Mouse (Mus musculus) embryonic facial prominence, embryonic 14.5 days (tissue): ENCODE data around the gene Slc25a30. TPM values are rescaled to one million over a fixed set of nuclear protein-coding genes. Genes with fewer than 3 reads are reported as not detected.
A peak's percentile ranks its signal among the peaks of the same experiment; 100 is the strongest.
"Not testable (repeated sequence)": the region's sequence is repeated elsewhere in the genome, so short reads cannot be mapped to it uniquely, and the experiment has no call there.

Experiments
- ATAC-seq: fragments of 200-750 bp; cut with Nextera tagmentation; 2 replicates; pipeline ENCODE4 v1.8.0; 2017; ENCODE audit warnings: low read depth, moderate number of reproducible peaks, moderate TSS enrichment
- DNase-seq: peaks from one replicate; pipeline ENCODE4 v3.0.0-alpha.2; 2015; ENCODE audit warnings: low spot score
- H3K27ac ChIP-seq: fragments of 300-500 bp; sonication (generic); replicated peaks from 2 replicates; pipeline ENCODE4 v1.5.1; 2014; ENCODE audit warnings: low read depth, mild to moderate bottlenecking, low read length, moderate library complexity
- H3K27me3 ChIP-seq: fragments of 300-500 bp; sonication (generic); replicated peaks from 2 replicates; pipeline ENCODE4 v1.6.1; 2014; ENCODE audit warnings: low read length; ENCODE audit not compliant: control insufficient read depth, insufficient read depth
- H3K36me3 ChIP-seq: fragments of 300-500 bp; sonication (generic); 2 replicates; pipeline ENCODE4 v1.6.1; 2014; ENCODE audit warnings: low read length, mixed read lengths; ENCODE audit not compliant: control insufficient read depth, insufficient read depth
- H3K4me1 ChIP-seq: fragments of 300-500 bp; sonication (generic); 2 replicates; pipeline ENCODE4 v1.6.1; 2014; ENCODE audit warnings: antibody characterized with exemption, low read length; ENCODE audit not compliant: control insufficient read depth, insufficient read depth
- H3K4me2 ChIP-seq: fragments of 300-500 bp; sonication (generic); 2 replicates; pipeline ENCODE4 v1.6.1; 2014; ENCODE audit warnings: low read depth, mild to moderate bottlenecking, low read length, moderate library complexity, mixed read lengths
- H3K4me3 ChIP-seq: fragments of 300-500 bp; sonication (generic); 2 replicates; pipeline ENCODE4 v1.5.1; 2014; ENCODE audit warnings: low read depth, mild to moderate bottlenecking, low read length
- H3K9ac ChIP-seq: fragments of 300-500 bp; sonication (generic); 2 replicates; pipeline ENCODE4 v1.6.1; 2014; ENCODE audit warnings: low read depth, mild to moderate bottlenecking, low read length, moderate library complexity, mixed read lengths
- H3K9me3 ChIP-seq: fragments of 300-500 bp; sonication (generic); 2 replicates; pipeline ENCODE4 v1.6.1; 2016; ENCODE audit warnings: low read length; ENCODE audit not compliant: control insufficient read depth
- WGBS: fragments of 180-500 bp; shearing (Covaris S2); extraction: QIAGEN DNeasy Blood & Tissue Kit; methylation state at CpG from one replicate; pipeline ENCODE4 v1.1.7; 2014; 5-methylcytosine and 5-hydroxymethylcytosine counted together
- polyA plus RNA-seq: library from polyadenylated mRNA; unstranded; fragments of >200 nt; fragmentation: Nextera tagmentation; extraction: Ambion mirVana; gene quantifications from 2 replicates; pipeline ENCODE4 v1.2.1, GENCODE M21; 2014

Slc25a30 gene
- polyA plus RNA-seq, 1 experiment from 2014 or later = 4.4 TPM

DNA sequence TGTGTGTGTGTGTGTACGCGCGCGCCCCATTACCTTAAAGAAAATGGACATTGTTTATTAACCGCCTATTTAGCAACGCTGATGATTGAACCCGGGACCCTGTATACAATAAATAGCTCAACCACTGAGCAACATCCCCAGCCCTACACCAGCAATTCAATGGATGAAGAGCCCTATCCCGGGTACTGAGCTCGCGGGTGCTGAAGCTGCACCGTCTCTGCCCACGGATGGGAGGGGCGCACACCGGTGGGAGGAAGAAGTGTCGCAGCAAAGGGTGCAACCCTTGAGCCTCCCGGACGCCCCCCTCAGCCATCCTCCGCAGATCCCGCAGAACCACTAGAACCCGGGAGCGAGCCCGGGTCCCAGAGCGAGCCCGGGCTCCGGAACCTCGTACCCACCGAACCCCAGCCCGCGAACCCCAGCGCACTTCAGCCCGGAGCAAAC is 391 bp downstream of the Slc25a30 start:
- ATAC-seq = peak; percentile 70
- DNase-seq = peak; percentile 49
- peaks cover 21% of the 10 kb centered on the region for H3K27me3 ChIP-seq
- H3K4me1 ChIP-seq = peaks cover 5% of the 10 kb centered on the region; the same call in 1 of the 2 replicates
- H3K27ac ChIP-seq = 0 out of 2 replicates have a peak overlapping the region, but pooled peaks have one; percentile 55
- H3K4me2 ChIP-seq = peak overlapping the region; percentile 88
- H3K9me3 ChIP-seq = no peaks in the 10 kb centered on the region
- H3K4me3 ChIP-seq = peak overlapping the region; percentile 73
- H3K9ac ChIP-seq = peak overlapping the region; percentile 76
- H3K36me3 ChIP-seq = no peaks in the 10 kb centered on the region
- 1% methylated on average over 17 of the region's 31 CpGs for WGBS

DNA sequence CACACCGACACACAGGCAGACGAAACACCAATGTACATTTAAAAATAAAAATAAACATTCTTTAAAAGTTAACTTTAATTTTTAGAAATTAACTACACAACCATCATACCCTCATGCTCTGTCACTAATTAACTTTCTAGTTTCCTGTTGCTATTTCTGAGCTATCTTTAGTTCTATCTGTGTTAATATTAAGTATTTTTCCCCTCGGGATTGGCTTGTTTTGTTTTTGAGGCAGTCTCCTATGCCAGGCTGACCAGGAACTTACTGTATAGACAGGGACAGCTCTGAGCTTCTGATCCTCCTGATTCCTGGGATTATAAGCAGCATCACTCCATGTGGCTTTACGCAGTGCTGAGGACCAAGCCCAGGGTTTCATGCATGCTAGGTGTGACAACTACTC is 6.9 kb downstream of the Slc25a30 start:
- no peak overlapping the region for H3K9ac ChIP-seq
- no peaks in the 10 kb centered on the region for H3K27me3 ChIP-seq
- H3K4me1 ChIP-seq = no peaks in the 10 kb centered on the region
- no peak overlapping the region for H3K4me3 ChIP-seq
- no peak overlapping the region for H3K27ac ChIP-seq
- ATAC-seq (no peak), DNase-seq (no peak)
- 90% methylated on average over 4 of the region's 4 CpGs for WGBS
- H3K4me2 ChIP-seq = no peak overlapping the region
- H3K36me3 ChIP-seq = no peaks in the 10 kb centered on the region
- no peaks in the 10 kb centered on the region for H3K9me3 ChIP-seq

DNA sequence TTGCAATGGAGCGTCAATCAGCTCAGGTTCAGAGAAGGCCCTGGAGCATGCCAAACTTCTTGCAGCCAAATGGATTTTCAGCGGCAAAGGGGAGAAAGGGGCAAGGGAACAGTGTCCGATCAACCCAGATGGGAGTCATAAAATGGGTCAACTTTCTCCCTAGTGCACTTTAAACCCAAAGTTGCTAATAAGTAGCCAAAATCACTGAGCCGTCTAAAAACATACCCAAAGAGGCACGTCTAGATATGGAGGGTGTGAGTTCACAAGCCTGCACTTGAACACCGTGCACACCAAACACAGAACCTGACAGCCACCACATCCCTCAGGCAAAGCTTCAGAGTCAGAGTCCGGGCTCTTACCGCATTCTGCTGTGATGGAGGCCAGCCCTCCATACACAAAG is 10.2 kb downstream of the Slc25a30 start:
- H3K4me2 ChIP-seq = no peak overlapping the region
- H3K27me3 ChIP-seq = no peaks in the 10 kb centered on the region
- no peak overlapping the region for H3K9ac ChIP-seq
- no peaks in the 10 kb centered on the region for H3K36me3 ChIP-seq
- H3K4me1 ChIP-seq = no peaks in the 10 kb centered on the region
- ATAC-seq (no peak), DNase-seq (no peak)
- H3K9me3 ChIP-seq = no peaks in the 10 kb centered on the region
- WGBS = 92% methylated on average over 8 of the region's 8 CpGs
- no peak overlapping the region for H3K27ac ChIP-seq
- no peak overlapping the region for H3K4me3 ChIP-seq

- Histone ChIP-seq H3K27ac (no peak overlapping the region), H3K4me1 (no peaks in the 10 kb centered on the region), H3K4me2 (no peak overlapping the region), H3K9me3 (no peaks in the 10 kb centered on the region), H3K27me3 (no peaks in the 10 kb centered on the region), H3K36me3 (0 out of 2 replicates have a peak, but pooled peaks cover 10% of the 10 kb centered on the region), H3K4me3 (no peak overlapping the region), H3K9ac (no peak overlapping the region)
- DNase-seq (no peak), ATAC-seq (no peak)
- WGBS = 86% methylated on average over 8 of the region's 8 CpGs
Observed at GRCm38 (mm10) chr14:75773431-75773830, 13.4 kb downstream of the Slc25a30 start.

DNA sequence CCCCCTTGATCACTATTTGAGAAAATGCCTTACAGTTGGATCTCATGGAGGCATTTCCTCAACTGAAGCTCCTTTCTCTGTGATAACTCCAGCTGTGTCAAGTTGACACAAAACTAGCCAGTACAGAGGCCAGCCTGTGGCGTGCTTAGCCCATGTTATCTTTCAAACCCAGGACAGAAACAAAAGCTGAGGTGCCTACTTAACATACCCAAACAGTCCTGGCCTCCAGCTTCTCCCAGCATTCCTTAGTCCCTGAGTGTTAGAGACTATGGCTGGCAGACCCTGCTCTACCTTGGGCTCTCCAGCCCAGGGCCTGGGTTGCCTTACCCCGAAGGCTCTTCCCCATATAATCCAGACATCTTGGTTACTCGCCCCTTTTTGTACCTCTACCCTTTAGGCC is 14.4 kb downstream of the Slc25a30 start:
- not testable (repeated sequence) for H3K4me2 ChIP-seq, H3K27ac ChIP-seq, H3K4me3 ChIP-seq, H3K4me1 ChIP-seq, ATAC-seq, H3K27me3 ChIP-seq, DNase-seq, H3K9ac ChIP-seq, H3K9me3 ChIP-seq
- WGBS = 83% methylated on average over 3 of the region's 3 CpGs
- 0 out of 2 replicates have a peak, but pooled peaks cover 10% of the 10 kb centered on the region for H3K36me3 ChIP-seq

GRCm38 (mm10) chr14:75771101-75771501 is 15.7 kb downstream of the Slc25a30 start:
- 88% methylated on average over 8 of the region's 8 CpGs for WGBS
- H3K27ac ChIP-seq = no peak overlapping the region
- ATAC-seq = no peak

DNA sequence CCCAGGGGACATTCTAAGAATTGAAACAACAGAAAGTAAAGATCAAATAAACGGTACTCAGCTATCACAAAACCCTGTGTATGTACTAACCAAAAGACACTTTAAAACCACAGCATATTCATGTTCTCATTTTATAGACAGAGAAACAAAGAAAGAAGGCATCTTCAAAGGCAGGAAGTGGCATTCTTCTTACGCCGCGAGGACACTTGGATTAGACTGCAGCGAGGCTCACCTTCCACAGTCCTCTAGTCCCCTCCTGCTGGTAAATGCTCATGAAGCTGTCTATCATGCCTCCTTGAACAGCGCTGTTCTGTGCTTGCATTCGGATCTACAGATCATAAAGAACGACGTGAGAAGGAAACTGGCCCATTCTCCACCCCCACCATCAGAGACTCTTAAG is 17.5 kb downstream of the Slc25a30 start:
- no peak for ATAC-seq
- Histone ChIP-seq H3K4me2 (no peak overlapping the region), H3K4me3 (no peak overlapping the region), H3K4me1 (no peaks in the 10 kb centered on the region), H3K36me3 (peaks cover 10% of the 10 kb centered on the region; the same call in 1 of the 2 replicates), H3K27me3 (no peaks in the 10 kb centered on the region), H3K27ac (no peak overlapping the region), H3K9me3 (no peaks in the 10 kb centered on the region), H3K9ac (no peak overlapping the region)
- WGBS = 87% methylated on average over 9 of the region's 9 CpGs
- DNase-seq = no peak

More at GRCm38 (mm10) chr14:75771101-75771501, 15.7 kb downstream of the Slc25a30 start:
- Histone ChIP-seq H3K9ac (no peak overlapping the region), H3K9me3 (no peaks in the 10 kb centered on the region), H3K27me3 (no peaks in the 10 kb centered on the region), H3K4me1 (no peaks in the 10 kb centered on the region), H3K4me2 (no peak overlapping the region), H3K36me3 (peaks cover 10% of the 10 kb centered on the region; the same call in 1 of the 2 replicates), H3K4me3 (no peak overlapping the region)
- no peak for DNase-seq

GRCm38 (mm10) chr14:75768275-75768608 is 18.6 kb downstream of the Slc25a30 start:
- ATAC-seq (no peak), DNase-seq (no peak)
- H3K27me3 ChIP-seq = no peaks in the 10 kb centered on the region
- peaks cover 10% of the 10 kb centered on the region; the same call in 1 of the 2 replicates for H3K36me3 ChIP-seq
- no peak overlapping the region for H3K27ac ChIP-seq
- H3K4me2 ChIP-seq = no peak overlapping the region
- no peaks in the 10 kb centered on the region for H3K9me3 ChIP-seq
- H3K4me1 ChIP-seq = no peaks in the 10 kb centered on the region
- WGBS = 2% methylated on average over 1 of the region's 1 CpGs
- no peak overlapping the region for H3K4me3 ChIP-seq
- H3K9ac ChIP-seq = no peak overlapping the region

DNA sequence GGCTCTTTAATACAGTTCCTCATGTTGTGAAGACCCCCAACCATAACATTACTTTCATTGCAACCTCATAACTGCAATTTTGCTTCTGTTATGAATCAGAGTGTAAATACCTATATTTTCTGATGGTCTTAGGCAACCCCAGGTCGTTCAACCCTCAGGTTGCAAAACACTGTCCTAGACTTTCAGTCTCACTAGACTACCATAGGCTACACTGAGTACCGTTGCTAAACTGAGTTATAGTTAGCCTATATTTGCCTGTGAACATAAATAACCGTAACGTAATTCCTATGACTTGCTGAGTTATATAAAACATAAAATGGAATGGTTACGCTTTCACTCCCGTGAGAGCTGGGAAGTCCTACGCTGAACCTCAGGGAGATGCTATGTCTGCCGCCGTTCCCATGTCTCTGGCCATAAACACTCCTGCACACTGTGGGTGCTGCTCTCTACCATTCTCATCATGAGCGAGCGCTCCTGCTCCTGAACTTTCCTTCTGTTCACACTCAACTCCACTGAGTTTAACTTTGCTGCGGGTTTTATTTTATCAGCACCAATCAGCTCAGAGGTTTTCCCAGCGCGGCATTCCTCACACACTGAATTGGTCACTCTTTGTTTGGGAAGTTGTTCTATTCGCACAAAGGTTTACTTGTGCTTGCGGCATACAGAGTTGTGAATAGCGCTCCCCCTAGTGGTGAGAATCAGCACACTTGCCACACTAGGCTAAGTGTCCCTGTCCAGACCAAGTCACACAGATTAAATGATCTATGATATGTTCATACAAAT is 19.2 kb downstream of the Slc25a30 start:
- peak overlapping the region; percentile 45 for H3K4me2 ChIP-seq
- H3K27me3 ChIP-seq = no peaks in the 10 kb centered on the region
- peak; percentile 91 for ATAC-seq
- peak; percentile 91 for DNase-seq
- no peaks in the 10 kb centered on the region for H3K4me1 ChIP-seq
- H3K27ac ChIP-seq = no peak overlapping the region
- peak overlapping the region; percentile 20 for H3K4me3 ChIP-seq
- H3K9me3 ChIP-seq = no peaks in the 10 kb centered on the region
- no peak overlapping the region for H3K9ac ChIP-seq
- peaks cover 11% of the 10 kb centered on the region; the same call in 1 of the 2 replicates for H3K36me3 ChIP-seq
- 45% methylated on average over 17 of the region's 17 CpGs for WGBS
